Mouse (Mus musculus) ovary, adult 18-20 months (tissue): ENCODE measurements at regions not wholly inside any gene's neighbourhood (a gene's known extent, or its start where the extent isn't known, plus 50 kb on each side); places are given as distances from the start of the nearest gene placed in this dataset.

Experiments
- DNase-seq: peaks from one replicate; pipeline ENCODE4 v3.0.0; 2022; ENCODE audit warnings: low spot score, mixed read lengths

- no peak for DNase-seq
These were observed 192.2 kb downstream of the Lmo4 start for GRCm38 (mm10) chr3:144012820-144013219.

GRCm38 (mm10) chr3:144012173-144012572 is 192.8 kb downstream of the Lmo4 start:
- no peak for DNase-seq

- DNase-seq: no peak
These were observed 193.5 kb downstream of the Lmo4 start for GRCm38 (mm10) chr3:144011456-144012025.

- no peak for DNase-seq
These were observed 194.5 kb downstream of the Lmo4 start for GRCm38 (mm10) chr3:144010558-144010957.

GRCm38 (mm10) chr3:144007111-144007619 is 197.9 kb downstream of the Lmo4 start:
- DNase-seq: no peak

GRCm38 (mm10) chr3:143997909-143998308 is 207.1 kb downstream of the Lmo4 start:
- no peak for DNase-seq

- DNase-seq: no peak
These were observed 210.0 kb downstream of the Lmo4 start for GRCm38 (mm10) chr3:143995045-143995444.

GRCm38 (mm10) chr3:143988991-143989390 is 216.0 kb downstream of the Lmo4 start:
- no peak for DNase-seq

- no peak for DNase-seq
These were observed 217.0 kb downstream of the Lmo4 start for GRCm38 (mm10) chr3:143988037-143988436.

GRCm38 (mm10) chr3:143986798-143987197 is 218.2 kb downstream of the Lmo4 start:
- no peak for DNase-seq

GRCm38 (mm10) chr3:143986200-143986506 is 218.9 kb downstream of the Lmo4 start:
- no peak for DNase-seq

- DNase-seq: no peak
These were observed 219.4 kb downstream of the Lmo4 start for GRCm38 (mm10) chr3:143985349-143986199.

GRCm38 (mm10) chr3:143978703-143979102 is 226.3 kb downstream of the Lmo4 start:
- no peak for DNase-seq

GRCm38 (mm10) chr3:143977886-143978447 is 227.1 kb downstream of the Lmo4 start:
- no peak for DNase-seq

GRCm38 (mm10) chr3:143973582-143973981 is 231.4 kb downstream of the Lmo4 start:
- DNase-seq: no peak

- DNase-seq: no peak
These were observed 232.7 kb downstream of the Lmo4 start for GRCm38 (mm10) chr3:143972351-143972750.

- DNase-seq: no peak
These were observed 234.2 kb downstream of the Lmo4 start for GRCm38 (mm10) chr3:143970771-143971170.

GRCm38 (mm10) chr3:143955508-143955907 is 249.5 kb downstream of the Lmo4 start:
- no peak for DNase-seq

GRCm38 (mm10) chr3:143954822-143955221 is 250.2 kb downstream of the Lmo4 start:
- no peak for DNase-seq

- no peak for DNase-seq
These were observed 252.7 kb downstream of the Lmo4 start for GRCm38 (mm10) chr3:143952289-143952688.

- DNase-seq: no peak
These were observed 255.4 kb downstream of the Lmo4 start for GRCm38 (mm10) chr3:143949656-143950055.

GRCm38 (mm10) chr3:143949026-143949637 is 255.9 kb downstream of the Lmo4 start:
- DNase-seq: no peak

- no peak for DNase-seq
These were observed 257.1 kb downstream of the Lmo4 start for GRCm38 (mm10) chr3:143947938-143948267.
